Comparison of ENCODE assay signal across 19 mouse cellular contexts in genomic region chr17:85158202-85158601, GRCm38 (mm10).
"Had no signal": no experiment of that assay in that cellular context is flagged by ENCODE, and none has a peak within 500 bp of the region (broad histone marks: within the 10 kb centered on the region; RNA-seq: fewer than 3 reads in every experiment).

No protein-coding gene starts in this region.

- DNase-seq: kidney, adult 9 months; kidney, postnatal 14 days; layer of hippocampus, adult 9-11 months; liver; lung, adult 18-20 months; lung, postnatal 10 days; lung, postnatal 36 days; midbrain, embryonic 14.5 days; thymus, adult 18-20 months; thymus, postnatal 36 days had no signal

- H3K4me3 ChIP-seq: limb, embryonic 10.5 days; limb, embryonic 13.5 days; liver, embryonic 12.5 days; liver, embryonic 15.5 days; lung, embryonic 15.5 days; megakaryocyte, embryonic 14.5 days; midbrain, embryonic 10.5 days; neural tube, embryonic 12.5 days; neural tube, embryonic 15.5 days had no signal

- H3K27ac ChIP-seq: limb, embryonic 10.5 days; limb, embryonic 13.5 days; liver, embryonic 12.5 days; liver, embryonic 15.5 days; lung, embryonic 15.5 days; midbrain, embryonic 10.5 days; neural tube, embryonic 12.5 days; neural tube, embryonic 15.5 days had no signal
